Mouse (Mus musculus): ENCODE data around the gene Rrp1.

DNA sequence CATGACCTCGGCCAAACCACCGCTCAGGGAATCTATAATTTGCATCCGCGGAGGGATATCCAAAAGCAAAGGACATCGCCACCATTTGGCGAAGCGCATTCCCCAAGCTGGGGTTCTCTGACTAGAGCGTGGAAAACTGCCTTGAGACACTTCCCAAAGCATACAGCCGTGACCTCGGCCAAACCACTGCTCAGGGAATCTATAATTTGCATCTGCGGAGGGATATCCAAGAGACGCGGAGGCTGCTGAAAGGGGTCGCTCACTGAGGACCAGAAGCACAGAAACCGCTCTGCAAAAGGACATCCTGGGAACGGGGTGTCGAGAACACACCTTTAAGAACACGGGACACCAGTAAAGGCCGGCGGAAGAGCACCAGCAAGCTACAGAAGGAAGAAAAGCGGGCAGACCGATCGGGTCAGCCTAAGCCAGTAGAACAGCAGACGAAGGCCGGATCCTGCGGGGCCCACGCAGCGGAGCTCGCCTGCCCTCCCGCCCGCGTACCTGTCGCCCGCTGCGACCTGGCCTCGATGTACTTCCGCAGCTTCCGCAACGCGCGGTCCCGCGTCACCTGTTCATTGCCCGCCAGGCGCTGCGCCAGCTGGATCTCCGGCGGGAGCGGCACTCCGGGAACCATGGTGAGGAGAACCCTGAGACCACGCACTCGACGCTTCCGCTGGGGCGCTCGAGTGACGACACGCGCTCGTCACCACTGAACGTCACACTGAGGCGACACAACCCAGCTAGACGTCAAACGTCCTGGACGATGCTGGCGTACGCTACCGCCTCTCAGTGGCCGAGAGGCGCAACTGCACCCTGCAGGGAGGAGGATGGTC lies at the start of gene Rrp1:
- TF ChIP-seq CTCF (IDR thresholded peaks at IDR 0.05; ENCODE audit: low read depth) (peak; percentile 100), EP300 (IDR thresholded peaks at IDR 0.05; ENCODE audit: low read depth) (no peak)
